Mouse (Mus musculus): ENCODE measurements around the gene Arpc2.

DNA sequence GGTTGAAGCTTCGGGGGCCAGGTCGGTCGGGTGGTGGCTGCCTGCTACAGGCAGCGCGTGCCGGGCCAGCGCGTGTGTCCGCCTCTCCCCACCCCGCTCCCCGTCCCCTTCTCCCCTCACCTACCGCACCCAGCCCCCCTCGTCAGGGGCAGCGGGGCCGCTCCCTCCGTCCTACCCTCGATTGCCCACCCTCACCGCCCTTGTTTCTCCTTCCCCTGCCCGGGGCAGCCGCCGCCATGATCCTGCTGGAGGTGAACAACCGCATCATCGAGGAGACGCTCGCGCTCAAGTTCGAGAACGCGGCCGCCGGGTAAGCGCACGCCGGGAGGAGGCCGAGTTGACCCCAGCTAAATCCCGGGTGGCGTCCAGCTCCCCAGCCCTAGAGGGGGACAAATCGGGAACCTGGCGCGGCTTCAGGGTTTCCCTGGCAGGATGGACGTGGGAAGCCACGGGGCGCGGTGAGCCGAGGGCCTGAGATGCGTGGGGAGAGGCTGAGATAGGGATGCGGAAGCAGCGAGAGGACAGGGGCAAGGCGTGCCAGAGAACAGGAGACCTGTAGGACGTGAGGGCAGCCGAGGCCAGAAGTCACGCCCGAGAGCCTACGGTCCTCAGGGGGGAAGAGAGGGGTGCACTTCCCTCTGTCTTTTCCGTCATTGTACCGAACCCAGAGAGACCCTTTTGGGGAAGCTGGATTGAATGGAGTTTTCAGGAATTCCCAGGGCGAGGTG lies 870 bp downstream of the Arpc2 start:
- no peak for TF ChIP-seq CTCF (conservative IDR thresholded peaks at IDR 0.05; ENCODE audit: low read length)
- TF ChIP-seq NANOG (IDR thresholded peaks at IDR 0.05; ENCODE audit: borderline replicate concordance, low read length), result no peak
